Mouse (Mus musculus) CD4-positive, CD25-positive, alpha-beta regulatory T cell, adult 4 months (primary cell): ENCODE measurements around the gene Rhbdd1. TPM values are rescaled to one million over a fixed set of nuclear protein-coding genes. Genes with fewer than 3 reads are reported as not detected.

Experiments used
- ATAC-seq: one replicate; pipeline ENCODE4 v1.8.0; 2017
- polyA plus RNA-seq, 2 experiments: library from polyadenylated mRNA; unstranded; fragments of 100-300 nt; shearing (Covaris generic); gene quantifications; one replicate each; pipeline ENCODE4 v1.2.1; 2017

The Rhbdd1 gene
- polyA plus RNA-seq, 2 experiments from 2014 or later, result 15.5 to 29.8 TPM

- ATAC-seq, result no peak
Observed at GRCm38 (mm10) chr1:82291930-82292712, 24.1 kb upstream of the Rhbdd1 start.

- ATAC-seq, result no peak
Observed at GRCm38 (mm10) chr1:82292771-82293170, 23.5 kb upstream of the Rhbdd1 start.

GRCm38 (mm10) chr1:82294102-82294501 lies 22.1 kb upstream of the Rhbdd1 start:
- ATAC-seq, result peak; percentile 65

DNA sequence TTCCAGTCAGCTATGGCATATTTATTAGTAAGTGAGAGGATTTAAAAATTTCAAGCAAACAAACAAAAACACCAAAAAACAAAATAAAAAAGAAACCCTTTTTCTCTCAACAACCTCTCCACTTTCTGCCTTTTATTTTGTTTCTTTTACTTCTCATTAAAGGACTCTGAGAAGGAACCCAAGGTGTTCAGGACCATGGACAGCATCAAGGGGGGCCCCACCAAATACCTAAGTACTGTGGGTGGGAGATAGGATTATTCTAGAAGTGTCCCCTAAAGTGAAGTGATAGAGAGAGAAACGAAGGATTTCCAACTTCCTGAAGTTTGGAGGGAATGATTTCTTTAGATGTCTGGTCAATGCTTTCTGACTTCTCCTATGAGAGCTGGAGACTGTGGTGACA lies 17.7 kb upstream of the Rhbdd1 start:
- no peak for ATAC-seq

- ATAC-seq, result no peak
Observed at GRCm38 (mm10) chr1:82304483-82304882, 11.8 kb upstream of the Rhbdd1 start.

- ATAC-seq, result peak; percentile 45
Observed at GRCm38 (mm10) chr1:82316746-82317126, 484 bp downstream of the Rhbdd1 start.

GRCm38 (mm10) chr1:82320456-82320855 lies 4.2 kb downstream of the Rhbdd1 start:
- ATAC-seq, result no peak

DNA sequence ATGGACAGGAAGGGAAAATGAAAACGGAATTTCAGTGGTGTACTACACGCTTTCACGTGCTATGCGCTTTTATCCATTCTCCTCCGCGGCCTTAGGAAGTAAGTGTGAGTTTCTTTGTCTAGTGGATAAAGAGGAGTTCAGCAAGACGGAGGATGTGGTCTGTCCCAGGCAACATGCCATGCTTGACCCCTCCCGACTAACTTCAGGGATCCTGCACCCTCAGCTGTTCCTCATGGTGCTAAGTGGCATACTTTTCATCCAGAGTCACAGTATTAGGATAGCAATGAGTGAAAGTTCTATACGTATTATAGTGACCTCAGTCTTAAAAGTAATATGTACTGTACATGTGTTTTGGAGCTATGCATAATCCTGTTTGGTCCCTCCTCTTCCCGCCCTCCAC lies 4.6 kb downstream of the Rhbdd1 start:
- no peak for ATAC-seq

DNA sequence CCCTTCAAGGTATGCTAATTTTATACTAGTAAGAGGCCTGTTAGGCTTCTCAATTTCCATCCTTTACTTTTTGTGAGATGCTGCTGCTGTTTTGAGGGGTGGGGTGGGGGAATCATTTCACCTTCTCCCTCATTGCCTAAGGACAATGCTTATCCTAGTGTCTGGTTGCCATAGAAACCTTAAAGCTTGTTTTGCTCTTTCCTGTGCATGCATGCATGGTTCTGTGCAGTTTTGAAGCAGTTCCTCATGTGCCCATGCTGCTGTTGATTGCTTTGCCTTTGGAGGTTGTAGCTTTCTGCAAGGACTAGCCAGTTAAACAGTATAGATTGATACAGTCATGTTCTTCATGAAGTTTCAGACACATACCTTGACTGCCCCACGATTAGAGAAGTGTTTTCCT lies 5.2 kb downstream of the Rhbdd1 start:
- no peak for ATAC-seq

- ATAC-seq, result no peak
Observed at GRCm38 (mm10) chr1:82324131-82324785, 8.0 kb downstream of the Rhbdd1 start.

GRCm38 (mm10) chr1:82326120-82326519 lies 9.9 kb downstream of the Rhbdd1 start:
- ATAC-seq, result no peak

DNA sequence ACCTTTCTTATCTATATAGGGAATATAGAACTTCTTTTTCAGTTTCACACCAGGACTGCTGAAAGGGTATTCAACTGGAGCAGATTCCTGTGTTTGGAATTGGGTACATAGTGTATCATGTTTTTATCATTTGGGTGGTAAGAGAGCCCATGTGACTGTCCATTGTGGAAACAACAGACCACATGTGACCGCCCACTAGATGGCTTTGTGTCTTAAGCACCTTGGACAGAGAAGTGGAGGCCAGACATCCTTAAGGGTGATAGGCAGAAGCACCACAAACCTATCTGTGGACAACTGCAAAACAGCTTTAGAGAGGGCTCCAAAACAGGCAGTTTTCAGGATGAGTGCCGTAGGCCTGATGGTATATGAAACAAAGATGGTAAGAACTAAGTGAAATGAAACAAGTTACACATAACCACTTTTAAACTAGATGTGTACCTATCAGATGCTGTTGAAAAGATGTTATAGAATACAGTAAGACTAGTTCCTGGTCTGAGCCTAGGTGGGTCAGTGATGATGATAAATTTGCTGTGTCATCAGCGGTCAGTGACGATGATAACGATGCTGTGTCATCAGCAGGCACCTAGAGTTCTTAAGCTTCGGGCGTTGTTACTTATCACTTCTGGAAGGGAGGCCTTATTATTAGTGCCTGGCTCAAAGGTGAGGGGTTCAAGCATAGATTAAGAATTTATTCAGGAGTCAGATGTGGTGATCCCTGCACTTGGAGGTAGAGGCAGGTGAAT lies 12.0 kb downstream of the Rhbdd1 start:
- no peak for ATAC-seq

DNA sequence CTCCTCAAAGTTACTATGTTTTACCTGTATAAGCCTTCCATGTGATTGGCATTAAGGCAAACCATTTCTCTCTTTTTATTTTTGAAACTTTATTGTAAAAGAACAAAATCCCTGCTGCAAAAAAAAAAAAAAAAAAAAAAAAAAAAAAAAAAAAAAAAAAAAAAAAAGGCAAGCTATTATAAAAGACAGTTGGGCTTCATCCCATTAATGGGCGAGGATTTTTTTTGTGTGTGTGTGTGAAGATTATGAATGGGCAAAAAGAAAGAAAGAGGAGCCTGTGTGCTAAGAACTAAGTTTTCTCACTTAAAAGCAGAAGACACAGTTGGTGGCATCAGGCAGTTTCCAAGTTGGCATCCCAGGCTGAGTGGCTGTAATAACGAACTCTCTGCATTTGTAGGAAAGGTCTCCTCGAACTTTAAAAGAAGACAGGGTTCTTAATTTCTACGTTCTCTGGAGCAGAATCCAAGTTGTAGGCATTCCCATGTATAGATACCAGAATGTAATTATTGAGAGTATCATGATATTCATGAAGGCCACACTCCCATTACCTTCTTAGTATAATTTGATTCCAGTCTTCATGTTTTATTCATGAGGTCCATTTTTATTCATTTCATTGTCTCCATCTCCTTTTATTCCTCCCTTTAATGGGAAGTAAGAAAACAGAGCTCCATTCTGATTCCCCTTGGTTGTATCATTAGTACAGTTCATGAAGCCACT lies 13.1 kb downstream of the Rhbdd1 start:
- no peak for ATAC-seq

GRCm38 (mm10) chr1:82329954-82330247 lies 13.6 kb downstream of the Rhbdd1 start:
- no peak for ATAC-seq

DNA sequence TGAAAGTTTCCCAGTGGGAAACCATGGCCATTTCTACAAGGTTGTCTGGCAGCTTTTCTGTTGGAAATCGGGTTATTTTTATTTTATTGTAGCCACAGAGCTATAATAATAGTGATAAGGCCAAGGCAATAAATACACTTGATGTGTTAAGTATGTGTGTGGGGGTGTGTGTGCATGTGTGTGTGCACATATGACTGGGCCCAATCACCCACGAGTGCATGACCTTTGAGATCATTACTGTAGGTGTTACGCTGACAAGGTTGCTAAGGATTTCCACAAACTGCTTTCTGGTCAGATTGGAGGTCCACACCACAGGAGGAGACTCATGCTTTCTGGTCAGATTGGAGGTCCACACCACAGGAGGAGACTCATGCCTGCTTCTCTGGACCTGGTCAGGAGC lies 18.3 kb downstream of the Rhbdd1 start:
- no peak for ATAC-seq

GRCm38 (mm10) chr1:82353089-82353488 lies 36.8 kb downstream of the Rhbdd1 start:
- ATAC-seq, result no peak

DNA sequence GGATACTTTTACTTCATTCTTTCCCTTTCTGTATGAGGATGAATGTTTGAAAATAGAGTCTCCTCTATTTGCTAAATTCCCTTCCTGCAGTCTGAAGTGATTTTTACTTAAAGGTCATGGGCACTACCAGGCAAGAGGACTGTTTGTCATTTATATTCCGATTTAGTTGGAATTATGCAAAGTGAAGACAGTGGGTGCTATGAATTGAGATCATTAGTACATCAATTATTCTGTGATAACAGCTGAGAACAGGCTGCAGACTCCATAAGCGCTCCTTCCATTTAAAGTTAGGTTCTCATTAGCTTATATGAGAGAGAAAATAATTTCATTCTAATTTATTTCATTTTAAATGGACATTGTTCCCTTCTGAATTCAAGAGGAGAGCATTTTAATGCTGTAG lies 37.5 kb downstream of the Rhbdd1 start:
- ATAC-seq, result no peak

- no peak for ATAC-seq
Observed at GRCm38 (mm10) chr1:82358871-82359647, 42.8 kb downstream of the Rhbdd1 start.

GRCm38 (mm10) chr1:82359648-82360026 lies 43.4 kb downstream of the Rhbdd1 start:
- no peak for ATAC-seq

DNA sequence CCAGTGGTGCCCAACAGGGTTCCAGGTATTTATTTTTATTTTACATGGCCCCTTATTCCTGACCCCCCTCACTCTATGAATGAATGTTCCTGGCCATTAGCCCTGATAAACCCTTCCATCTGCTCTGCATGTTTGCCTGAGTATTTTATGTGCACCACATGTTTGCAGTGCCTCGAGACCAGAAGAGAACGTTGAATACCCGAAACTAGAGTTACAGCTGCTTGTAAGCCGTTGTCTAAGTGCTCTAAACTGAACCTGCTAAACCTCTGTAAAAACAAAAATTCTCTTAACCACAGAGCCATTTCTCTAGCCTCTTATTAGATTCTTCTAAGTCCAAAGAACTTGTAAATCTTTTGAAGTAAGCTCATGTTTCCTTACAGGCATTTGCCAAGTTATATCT lies 45.0 kb downstream of the Rhbdd1 start:
- no peak for ATAC-seq

DNA sequence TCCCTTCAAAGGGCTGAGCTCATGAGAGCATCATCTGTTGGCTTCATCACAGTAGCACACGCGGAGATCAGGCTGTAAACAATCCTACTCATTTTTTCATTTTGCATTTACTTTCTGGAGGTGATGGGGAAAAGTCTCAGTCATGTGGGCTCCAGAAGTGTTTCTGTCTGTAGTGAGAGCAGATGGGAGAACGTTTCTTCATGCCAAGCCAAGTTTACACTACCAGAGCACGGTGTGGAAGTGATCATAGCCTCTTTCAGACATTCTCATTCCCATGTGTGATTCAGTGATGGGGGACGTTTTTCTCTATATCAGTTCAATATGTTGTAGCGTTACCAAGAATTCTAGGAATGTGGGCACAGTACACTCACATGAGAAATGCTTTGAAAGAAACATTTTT lies 45.9 kb downstream of the Rhbdd1 start:
- no peak for ATAC-seq

DNA sequence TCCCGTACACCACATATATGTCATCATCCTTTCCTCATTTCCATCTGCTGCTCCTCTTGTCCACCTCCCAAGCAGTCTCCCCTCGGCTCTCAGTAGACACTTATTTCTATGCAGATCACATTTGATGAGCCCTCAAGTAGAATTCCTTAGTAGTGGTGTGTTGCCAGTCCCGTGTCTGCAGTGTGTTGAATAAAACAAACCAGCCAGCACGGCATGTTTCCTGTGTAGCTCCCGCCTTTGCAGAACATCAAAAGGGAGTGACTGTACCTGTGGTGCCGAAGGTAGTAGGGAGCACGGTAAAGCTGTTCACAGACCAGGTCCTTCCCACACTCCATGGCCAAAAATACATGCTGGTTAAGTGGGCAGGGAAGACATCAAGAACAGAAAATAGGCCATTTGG lies 47.8 kb downstream of the Rhbdd1 start:
- no peak for ATAC-seq
